Mouse (Mus musculus) kidney, adult 2 months (tissue): ENCODE measurements around the gene Tmem150c.

Experiments
- CTCF ChIP-seq: fragments of 200-500 bp; conservative IDR thresholded peaks from 2 replicates; pipeline ENCODE4 v1.5.1; 2011; ENCODE audit warnings: low read depth, mild to moderate bottlenecking, control low read depth, low read length, moderate library complexity, mixed read lengths; ENCODE audit not compliant: insufficient read depth, insufficient read length
- POLR2A ChIP-seq: fragments of 200-500 bp; IDR thresholded peaks from one replicate; pipeline ENCODE4 v1.6.1; 2011; ENCODE audit warnings: low read depth, low read length, control low read depth

- TF ChIP-seq CTCF (no peak), POLR2A (no peak)
Measured at GRCm38 (mm10) chr5:100121170-100121569, 38.4 kb downstream of the Tmem150c start.
